Mouse (Mus musculus) testis, adult 2 months (tissue): ENCODE data around the gene Rec8.

Experiments
- CTCF ChIP-seq: fragments of 200-500 bp; IDR thresholded peaks from 2 replicates; pipeline ENCODE4 v1.5.1; 2012; ENCODE audit warnings: low read depth, mild to moderate bottlenecking, inconsistent platforms, low read length, moderate library complexity; ENCODE audit not compliant: control insufficient read depth, insufficient read depth, insufficient replicate concordance
- POLR2A ChIP-seq: fragments of 200-500 bp; IDR thresholded peaks from 2 replicates; pipeline ENCODE4 v1.6.1; 2012; ENCODE audit warnings: low read depth, mild to moderate bottlenecking, inconsistent platforms, low read length, moderate library complexity; ENCODE audit not compliant: control insufficient read depth

- TF ChIP-seq CTCF, result peak; percentile 43; the same call in 1 of the 2 replicates
- TF ChIP-seq POLR2A, result peak; percentile 36; the same call in 1 of the 2 replicates
Observed at GRCm38 (mm10) chr14:55659960-55660573, 42.2 kb downstream of the Rec8 start, which contains the start of gene Mdp1.
